Mouse (Mus musculus) frontal cortex, postnatal 36 days (tissue): ENCODE data around the gene Snapc2.
A peak's percentile ranks its signal among the peaks of the same experiment; 100 is the strongest.
"Not testable (repeated sequence)": the region's sequence is repeated elsewhere in the genome, so short reads cannot be mapped to it uniquely, and the experiment has no call there.

Source experiments
- DNase-seq, 2 experiments: peaks; one replicate each; pipeline ENCODE4 v3.0.0; 2022; ENCODE audit warnings: low spot score in 2 of 2

Gene Snapc2

DNA sequence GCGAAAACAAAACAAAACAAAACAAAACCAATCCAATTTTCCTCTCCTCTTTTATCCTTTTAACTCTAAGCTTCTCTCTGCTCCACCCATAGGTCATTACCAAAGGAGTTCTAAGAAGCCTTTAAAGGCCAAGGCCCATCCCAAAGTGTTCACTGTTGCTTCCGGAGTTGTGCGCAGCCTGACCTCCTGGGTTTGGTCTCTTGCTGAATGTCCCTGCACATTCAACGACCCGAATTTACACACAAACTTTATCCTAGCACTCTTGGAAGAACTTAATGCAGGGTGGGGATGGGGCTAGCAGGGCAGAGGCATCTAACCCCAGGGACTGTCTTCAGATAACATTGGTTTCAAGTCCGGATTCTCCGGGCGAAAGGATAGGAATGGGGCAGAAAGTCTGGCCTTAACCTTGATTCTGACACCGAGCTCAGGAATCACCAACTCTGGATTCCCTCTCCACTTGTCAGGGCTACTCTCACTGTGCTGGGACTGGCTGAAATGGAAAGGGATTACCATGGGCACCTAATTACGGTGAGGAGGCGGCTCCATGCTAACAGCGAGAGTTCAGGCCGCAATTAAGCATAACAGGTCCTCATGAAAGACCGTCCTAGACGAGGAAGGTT, 15.0 kb upstream of the Snapc2 start:
- no peak for DNase-seq

DNA sequence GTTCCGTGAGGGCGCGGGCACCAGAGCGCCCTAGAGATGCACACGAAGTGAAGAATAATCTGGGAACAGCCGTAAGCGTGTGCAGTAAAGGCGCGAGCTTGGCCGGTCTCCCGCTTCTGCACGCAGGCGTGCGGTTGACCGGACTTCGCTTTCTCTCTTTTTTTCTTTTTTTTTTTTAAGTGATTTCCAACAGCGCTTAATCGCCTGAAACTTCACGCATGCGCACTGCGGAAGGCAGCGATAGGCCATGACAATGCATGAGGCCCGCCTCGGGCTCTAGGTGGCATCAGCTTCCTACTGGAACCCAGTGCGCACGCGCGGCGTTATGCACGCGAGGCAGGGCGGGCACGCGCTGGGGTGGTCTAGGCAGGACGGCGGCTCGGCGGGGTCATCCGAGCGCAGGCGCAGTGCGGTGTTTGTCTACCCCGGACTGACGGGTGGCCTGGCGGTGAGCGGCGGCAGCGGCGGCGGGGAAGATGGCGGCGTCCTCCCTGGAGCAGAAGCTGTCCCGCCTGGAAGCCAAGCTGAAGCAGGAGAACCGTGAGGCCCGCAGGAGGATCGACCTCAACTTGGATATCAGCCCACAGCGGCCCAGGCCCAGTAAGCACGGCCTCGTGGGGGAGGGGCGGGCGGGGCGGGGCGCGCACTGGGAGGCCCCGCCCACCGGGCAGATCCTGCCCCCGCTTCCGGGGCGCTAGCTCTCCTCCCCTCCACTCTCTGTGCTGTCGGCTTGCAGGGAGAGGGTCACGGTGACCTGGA, 14.3 kb upstream of the Snapc2 start, which contains the start of the genes Map2k7 and Gm49320:
TSS of gene Map2k7 (plus strand) at position 307 of the 759 bp plus-strand sequence.
TSS of gene Gm49320 (plus strand) at position 432 of the 759 bp plus-strand sequence.
- peak; percentile 100 for DNase-seq

DNA sequence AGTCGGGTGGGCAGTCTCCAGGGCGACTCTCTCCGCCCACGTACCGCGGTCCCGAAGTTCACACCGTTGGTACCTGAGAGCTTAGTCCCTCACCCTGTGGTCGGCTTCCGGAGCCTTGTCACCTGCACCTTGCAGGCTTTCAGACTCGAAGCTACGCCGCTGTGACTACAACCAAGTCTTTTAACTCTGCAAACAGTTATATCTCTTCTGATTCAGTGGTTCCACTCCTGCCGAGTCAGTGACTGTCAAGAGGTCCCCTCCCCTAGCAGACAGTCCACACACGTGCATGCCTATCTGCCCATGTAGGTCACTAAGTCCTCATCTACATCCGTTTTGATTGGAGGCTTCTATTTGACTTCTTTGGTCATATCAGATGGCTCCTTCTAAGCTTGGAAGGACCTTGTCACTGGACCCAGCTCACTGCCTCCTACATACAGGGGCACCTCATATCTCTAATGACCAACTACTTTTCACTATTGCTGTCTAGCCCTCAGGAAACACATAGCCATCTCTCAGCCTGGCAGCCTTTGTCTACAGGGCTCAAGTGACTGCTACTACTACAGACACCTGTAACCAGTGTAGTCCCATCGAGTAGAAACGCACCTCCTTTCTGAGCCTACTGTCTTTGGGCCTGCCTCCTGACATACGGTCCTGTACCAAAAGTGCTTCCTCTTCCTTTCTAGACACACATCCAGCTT, 13.5 kb upstream of the Snapc2 start:
- DNase-seq, result no peak

DNA sequence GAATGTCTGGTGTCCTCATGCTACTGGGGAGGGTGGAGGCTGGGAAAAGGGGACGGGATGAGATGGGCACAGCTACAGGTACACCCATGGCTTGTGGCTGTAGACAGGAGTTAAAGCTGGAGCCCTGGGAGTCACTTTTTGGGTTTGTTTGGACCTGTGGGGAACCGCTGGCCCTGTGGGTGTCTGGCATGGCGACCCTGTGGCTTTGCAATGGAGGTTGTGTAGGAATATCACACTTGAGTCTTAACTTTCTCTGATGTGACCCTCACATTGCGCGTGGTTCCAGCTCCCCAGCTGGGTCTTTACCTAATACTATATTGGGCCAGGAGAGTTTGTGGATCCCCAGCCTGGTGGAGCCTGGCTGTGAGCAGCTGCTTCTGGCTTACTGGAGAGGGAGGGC, 7.8 kb upstream of the Snapc2 start:
- no peak for DNase-seq

DNA sequence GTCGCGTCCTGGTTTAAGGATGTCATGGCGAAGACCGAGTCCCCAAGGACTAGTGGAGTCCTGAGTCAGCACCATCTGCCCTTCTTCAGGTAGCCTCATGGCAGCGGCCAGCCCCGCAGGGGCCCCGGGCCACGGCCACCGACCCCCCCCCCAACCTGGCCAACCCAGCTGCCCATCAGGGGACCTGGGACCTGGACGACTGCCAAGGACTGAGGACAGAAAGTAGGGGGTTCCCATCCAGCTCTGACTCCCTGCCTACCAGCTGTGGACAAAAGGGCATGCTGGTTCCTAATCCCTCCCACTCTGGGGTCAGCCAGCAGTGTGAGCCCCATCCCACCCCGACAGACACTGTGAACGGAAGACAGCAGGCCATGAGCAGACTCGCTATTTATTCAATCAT, 7.1 kb upstream of the Snapc2 start:
- DNase-seq, result no peak

DNA sequence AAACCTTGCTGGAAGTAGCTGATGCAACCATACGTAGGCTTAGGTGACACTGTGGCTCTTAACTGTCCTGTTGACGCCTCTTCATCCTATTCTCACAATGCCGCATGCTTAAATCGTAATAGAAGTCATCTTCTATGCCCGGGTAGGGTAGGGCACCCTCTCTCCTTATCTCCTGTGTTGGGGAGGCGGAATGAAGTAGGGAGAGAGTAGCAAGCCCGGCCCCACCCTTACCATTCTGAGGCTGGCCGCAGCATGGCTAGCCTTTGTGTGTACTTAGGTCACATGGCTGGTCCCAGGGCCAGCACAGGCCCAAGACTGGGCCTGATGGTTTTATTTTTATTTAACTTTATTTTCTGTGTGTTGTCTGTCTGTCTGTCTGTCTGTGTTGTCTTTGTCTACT, 5.6 kb upstream of the Snapc2 start:
- DNase-seq, result no peak

DNA sequence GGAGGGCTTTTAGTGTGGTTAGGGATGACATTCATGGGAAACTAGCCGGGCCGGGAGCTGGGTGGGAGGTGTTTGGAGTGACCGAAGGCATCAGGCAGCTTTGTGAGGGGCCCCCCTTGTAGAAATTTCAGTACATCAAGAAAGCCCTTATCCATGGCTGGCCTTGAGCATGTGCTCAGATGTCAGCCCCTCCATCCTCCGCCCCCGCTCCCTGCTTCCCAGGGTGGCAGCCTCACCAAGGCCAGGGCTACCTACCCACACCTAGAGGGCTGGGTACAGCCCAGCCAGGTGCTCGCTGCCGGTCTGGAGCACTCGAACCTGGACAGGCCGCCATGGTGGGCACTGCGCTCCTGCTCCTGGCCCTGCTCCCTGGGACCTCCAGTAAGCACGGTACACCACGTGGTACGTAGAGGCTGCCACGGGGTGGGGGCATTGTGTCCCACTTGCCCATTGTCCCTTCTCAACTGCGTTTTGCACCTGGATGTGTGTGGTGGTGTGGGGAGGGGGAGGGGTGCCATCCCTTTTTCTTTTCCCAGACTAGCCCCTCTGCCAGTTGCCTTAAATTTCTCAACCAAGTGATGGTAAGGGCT, 4.8 kb upstream of the Snapc2 start, which contains the start of gene Tgfbr3l:
TSS of gene Tgfbr3l (plus strand) at position 264 of the 590 bp plus-strand sequence.
- DNase-seq, result no peak

DNA sequence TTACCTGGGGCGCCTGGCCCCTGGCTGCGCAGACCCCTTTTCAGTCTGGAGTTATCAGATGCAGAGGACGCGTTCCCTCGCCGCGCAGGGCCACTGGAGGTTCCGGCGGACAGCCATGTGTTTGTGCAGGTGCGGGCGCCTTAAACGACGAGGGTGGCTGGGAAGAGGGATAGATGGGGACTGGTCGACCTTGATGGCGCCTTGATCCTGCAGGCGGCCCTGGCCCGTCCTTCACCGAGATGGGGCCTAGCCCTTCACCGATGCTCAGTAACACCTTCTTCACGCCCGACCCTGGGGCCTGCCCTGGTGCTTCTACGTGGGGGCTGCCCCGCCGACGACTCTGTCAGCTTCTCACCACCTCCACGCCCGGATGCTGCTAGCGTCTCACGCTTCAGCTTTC, 3.7 kb upstream of the Snapc2 start:
- DNase-seq, result no peak

DNA sequence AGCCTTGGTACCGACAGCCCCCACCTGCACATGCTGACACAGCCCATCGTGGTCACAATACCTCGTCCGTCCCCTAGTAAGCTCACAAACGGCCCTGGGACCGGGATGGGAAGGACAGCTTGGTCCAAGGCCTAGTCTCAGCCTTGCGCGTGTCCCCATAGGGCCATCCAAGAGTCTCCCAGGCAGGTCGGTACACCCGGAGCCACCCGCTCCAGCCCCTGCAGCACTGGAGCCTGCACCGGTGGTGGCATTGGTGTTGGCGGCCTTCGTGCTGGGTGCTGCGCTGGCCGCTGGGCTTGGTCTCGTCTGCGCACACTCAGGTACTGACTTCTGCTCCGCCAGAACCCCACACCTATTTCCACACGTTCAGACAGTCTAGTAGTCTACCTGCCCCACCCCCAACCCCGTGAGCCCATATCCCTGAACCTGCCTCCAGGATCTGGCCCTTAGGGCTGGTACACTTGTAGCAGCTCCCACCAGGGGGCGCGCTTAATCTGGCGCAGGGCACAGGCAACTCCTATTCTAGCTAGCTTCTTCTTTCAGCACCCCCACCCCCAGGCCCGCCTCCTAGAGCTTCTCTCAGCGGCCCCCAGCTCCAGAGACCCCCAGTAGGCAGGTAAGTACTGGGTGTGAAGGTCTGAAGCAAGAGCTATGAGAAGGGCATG, 2.4 kb upstream of the Snapc2 start:
- peak; percentile 83 to 86 for DNase-seq

DNA sequence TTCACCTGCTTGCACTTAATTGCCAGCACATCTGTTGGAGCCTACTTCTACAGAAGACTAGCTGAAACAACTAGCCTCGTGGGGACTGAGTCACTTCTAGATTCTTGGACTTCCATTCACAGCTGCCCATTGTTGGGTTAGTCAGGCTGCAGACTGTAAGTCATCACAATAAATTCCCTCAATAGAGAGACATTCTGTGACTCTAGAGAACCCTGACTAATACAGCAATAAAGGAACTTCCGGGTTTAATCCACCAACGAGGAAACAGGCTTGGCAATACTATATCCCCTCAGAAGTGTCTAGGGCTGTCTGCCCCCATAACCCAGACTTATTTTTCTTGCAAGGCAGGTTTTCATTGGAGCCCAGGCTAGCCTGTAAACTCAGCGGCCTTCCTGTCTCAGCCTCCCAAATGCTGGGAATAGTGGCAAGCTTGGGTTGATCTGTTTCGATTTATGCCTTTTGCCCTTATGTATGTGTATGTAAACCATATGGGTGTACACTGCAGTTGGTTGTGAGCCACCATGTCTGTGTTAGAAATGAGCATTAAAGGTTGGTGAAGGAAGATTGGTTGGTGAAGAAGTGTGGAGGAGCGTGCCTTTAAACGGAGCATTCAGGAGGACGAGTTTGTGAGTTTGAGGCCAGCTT, 642 bp upstream of the Snapc2 start:
- DNase-seq, result no peak

DNA sequence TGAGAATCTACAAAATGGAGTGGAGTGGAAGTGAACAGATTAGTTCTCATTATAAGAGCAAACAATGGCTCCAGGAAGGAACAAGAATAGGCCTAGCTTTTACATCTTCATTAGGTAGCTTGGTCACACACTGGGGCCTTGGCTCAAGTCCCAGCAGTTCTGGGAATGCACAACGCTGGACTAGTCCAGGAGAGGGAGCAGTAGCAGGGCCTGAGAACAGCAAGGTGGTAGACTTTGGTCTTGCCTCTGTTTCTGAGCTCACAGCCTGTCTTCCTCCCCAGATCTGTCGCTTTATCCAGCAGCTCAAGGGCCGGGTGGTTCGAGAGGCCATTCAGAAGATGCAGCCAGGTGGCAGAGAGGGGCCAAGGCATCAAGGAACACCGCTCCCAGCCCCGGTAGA, 1.1 kb downstream of the Snapc2 start:
- DNase-seq, result peak in 1 of 2 experiments; percentile 76

DNA sequence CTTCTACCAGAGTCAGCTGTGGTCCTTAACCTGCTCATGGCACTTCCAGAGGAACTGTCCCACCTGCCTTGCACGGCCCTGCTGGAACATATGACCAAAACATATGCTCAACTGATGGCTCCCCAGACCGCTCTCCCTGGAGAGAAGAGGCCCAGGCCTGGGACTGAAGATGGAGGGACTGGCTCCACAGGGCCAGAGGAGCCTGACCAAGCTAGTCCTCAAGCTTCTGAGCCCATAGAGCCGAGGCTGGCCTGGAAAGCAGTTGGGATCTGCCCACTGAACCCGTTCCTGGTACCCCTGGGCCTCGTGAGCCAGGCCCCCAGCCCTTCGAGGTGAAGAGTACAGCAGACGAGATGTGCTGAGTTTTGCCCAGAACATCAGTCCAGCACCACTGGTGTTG, 2.6 kb downstream of the Snapc2 start:
- not testable (repeated sequence) for DNase-seq

DNA sequence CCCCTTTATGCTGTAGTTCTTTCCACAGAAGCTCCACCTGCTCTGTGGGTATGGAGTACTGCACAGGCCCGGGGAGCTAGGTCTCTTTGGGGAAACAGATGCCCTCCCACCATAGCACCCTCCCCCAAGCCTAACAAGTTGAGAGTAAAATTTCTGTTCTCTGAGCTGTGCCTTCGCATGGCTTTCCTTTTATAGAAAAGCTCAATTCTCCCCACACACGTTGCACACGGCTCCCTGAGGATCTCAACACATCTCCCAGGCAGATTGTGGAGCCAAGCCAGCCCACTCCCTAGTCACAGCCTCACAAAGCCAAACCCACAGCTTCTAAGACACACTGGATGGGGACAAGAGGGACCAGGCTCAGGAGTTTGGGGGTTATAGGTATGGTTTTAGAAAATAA, 4.0 kb downstream of the Snapc2 start:
- DNase-seq, result peak; percentile 85 to 91

DNA sequence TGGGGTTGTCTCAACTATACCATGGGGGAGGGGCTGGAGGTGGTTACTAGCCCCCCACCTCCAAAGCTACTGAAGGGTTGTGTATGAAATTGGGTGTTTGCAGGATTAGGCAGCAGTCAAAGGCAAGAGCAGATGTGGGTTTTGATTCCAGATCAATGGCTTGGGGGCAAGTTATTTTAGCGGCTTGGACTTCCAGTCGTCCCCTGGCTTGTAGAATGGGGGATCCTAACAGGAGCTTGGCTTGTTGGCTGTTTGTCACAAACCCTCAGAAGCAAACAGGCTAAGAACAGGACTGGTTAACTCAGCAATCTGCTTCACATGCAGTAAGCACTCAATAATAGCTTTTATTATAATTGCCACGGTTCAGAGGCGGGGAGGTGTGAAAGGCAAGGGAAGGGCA, 4.5 kb downstream of the Snapc2 start:
- no peak for DNase-seq

DNA sequence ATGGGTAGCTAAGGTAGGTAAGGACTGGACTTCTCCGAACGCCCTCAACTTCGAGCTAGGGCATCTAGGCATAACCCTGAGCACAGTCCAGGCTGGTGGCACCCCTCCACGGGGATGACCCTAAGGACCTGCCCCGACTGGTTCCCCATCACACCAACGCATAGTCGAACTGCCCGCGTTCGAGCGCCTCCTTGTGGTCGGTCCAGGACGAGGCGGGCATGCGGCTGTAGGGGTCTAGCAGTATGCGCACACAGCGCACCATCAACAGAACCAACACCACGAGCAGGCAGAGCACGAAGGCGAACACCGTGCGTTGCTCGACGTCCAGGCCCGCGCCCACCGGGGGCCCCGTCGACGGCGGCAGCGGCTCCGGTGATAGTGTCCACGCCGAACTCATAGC, 5.4 kb downstream of the Snapc2 start:
- DNase-seq, result peak; percentile 84 to 86

DNA sequence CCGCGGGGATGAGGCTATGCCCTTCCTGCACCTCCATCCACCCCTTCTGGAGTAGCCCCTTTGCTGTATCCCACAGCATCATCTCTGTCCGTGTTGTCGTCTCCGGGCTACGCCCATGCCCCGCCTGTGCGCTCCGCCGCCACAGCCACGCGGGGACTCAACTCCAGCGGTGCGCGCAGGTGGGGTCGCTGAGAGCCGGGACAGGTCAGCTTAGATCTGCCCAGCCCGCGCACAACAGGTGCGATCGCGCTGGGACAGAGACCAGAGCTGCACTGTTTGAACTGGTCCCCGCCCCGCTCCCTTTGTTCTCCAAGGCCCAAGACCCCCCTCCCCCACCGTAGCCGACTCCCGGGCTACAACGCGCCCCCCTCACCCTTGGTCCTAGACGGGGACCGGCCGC, 5.8 kb downstream of the Snapc2 start:
- DNase-seq, result peak in 1 of 2 experiments; percentile 60

DNA sequence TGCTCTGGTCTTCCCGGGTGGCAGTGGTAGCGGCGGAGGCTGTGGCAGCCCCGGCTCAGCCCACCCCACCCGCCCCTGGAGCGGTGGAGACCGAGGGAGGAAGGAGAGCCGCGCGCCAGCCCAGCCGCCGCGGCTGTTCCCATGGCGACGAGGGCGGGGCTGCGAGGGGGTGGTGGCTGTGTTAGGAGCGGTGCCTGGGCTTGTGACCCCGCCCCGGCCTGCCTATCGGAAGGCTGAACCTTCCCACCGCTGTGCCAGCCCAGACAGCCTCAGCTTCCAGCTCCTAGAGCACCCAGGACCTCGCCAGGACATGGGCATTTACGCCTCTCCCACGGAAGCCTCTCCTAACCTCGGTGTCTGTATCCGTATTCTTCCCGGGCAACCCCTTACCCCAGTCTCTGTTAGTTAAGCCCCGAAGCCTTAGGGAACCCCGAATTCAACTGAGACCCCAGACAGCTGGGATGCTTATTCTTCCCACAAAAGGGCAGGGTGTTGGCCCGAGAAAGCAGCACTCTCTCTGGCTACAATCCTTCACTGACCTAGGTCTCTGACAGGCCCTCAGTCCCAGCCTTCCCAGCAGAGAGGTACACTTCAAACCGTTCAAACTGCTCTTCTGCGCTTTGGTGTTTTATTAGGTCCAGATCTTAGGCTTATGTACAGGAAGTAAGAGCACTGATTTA, 6.4 kb downstream of the Snapc2 start, which contains the start of gene Ctxn1:
TSS of gene Ctxn1 (minus strand) at position 150 of the 680 bp plus-strand sequence.
- peak; percentile 93 for DNase-seq

DNA sequence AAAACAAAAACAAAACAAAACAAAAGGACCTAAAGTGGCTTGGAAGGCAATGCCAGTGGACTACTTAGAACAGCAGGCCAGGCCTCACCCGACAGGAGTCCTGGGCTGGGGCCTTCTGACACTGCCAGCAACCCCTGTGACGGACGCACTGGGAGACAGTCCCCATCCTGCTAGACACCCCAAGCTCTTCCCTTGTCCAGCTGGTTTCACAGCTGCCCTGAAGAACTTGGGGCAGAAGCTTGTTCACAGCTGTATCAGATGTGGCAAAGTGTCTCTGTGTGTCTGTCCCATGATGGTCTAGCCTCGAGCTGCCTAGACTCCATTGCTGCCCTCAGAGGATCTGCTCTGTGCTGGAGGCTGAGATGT, 6.9 kb downstream of the Snapc2 start:
- DNase-seq, result no peak

DNA sequence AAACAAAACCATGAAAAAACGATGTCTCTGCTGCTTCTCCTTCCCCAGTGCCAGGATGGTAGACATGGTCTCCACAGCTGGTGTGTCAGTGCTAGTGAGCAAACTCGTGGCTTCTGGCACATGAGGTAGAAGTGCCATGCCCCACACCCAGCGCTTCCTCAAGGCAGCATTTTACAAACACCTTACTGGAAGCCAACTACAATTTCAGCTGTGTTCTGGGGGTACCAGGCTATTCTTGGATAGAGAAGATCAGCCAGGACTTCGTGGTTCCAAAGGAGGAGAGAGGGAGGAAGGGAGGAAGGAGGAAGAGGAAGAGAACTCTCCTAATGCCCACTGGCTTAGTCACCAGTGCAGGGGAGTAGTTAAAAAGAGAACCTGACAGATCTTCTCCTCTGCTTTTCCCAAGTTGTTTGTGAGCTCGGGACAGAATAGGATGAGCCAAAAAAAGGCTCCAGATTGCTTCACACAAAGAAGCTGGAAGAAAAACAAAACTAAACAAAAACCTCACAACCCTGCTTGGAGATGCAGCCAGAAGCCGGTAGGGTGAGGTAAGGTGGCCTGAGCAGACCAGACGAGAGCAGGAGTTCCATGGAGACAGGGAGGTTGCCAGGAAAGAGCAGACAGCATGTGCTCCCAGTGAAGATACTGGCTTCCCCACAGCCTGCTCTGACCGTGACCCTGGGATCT, 10.4 kb downstream of the Snapc2 start:
- DNase-seq, result peak in 1 of 2 experiments; percentile 50
